Mouse (Mus musculus) embryonic facial prominence, embryonic 14.5 days (tissue): ENCODE results near the gene Gabrb3. TPM values are rescaled to one million over a fixed set of nuclear protein-coding genes. Genes with fewer than 3 reads are reported as not detected.

Source experiments
- ATAC-seq: fragments of 200-750 bp; cut with Nextera tagmentation; 2 replicates; pipeline ENCODE4 v1.8.0; 2017; ENCODE audit warnings: low read depth, moderate number of reproducible peaks, moderate TSS enrichment
- DNase-seq: peaks from one replicate; pipeline ENCODE4 v3.0.0-alpha.2; 2015; ENCODE audit warnings: low spot score
- H3K27ac ChIP-seq: fragments of 300-500 bp; sonication (generic); replicated peaks from 2 replicates; pipeline ENCODE4 v1.5.1; 2014; ENCODE audit warnings: low read depth, mild to moderate bottlenecking, low read length, moderate library complexity
- H3K27me3 ChIP-seq: fragments of 300-500 bp; sonication (generic); replicated peaks from 2 replicates; pipeline ENCODE4 v1.6.1; 2014; ENCODE audit warnings: low read length; ENCODE audit not compliant: control insufficient read depth, insufficient read depth
- H3K36me3 ChIP-seq: fragments of 300-500 bp; sonication (generic); 2 replicates; pipeline ENCODE4 v1.6.1; 2014; ENCODE audit warnings: low read length, mixed read lengths; ENCODE audit not compliant: control insufficient read depth, insufficient read depth
- H3K4me1 ChIP-seq: fragments of 300-500 bp; sonication (generic); 2 replicates; pipeline ENCODE4 v1.6.1; 2014; ENCODE audit warnings: antibody characterized with exemption, low read length; ENCODE audit not compliant: control insufficient read depth, insufficient read depth
- H3K4me2 ChIP-seq: fragments of 300-500 bp; sonication (generic); 2 replicates; pipeline ENCODE4 v1.6.1; 2014; ENCODE audit warnings: low read depth, mild to moderate bottlenecking, low read length, moderate library complexity, mixed read lengths
- H3K4me3 ChIP-seq: fragments of 300-500 bp; sonication (generic); 2 replicates; pipeline ENCODE4 v1.5.1; 2014; ENCODE audit warnings: low read depth, mild to moderate bottlenecking, low read length
- H3K9ac ChIP-seq: fragments of 300-500 bp; sonication (generic); 2 replicates; pipeline ENCODE4 v1.6.1; 2014; ENCODE audit warnings: low read depth, mild to moderate bottlenecking, low read length, moderate library complexity, mixed read lengths
- H3K9me3 ChIP-seq: fragments of 300-500 bp; sonication (generic); 2 replicates; pipeline ENCODE4 v1.6.1; 2016; ENCODE audit warnings: low read length; ENCODE audit not compliant: control insufficient read depth
- WGBS: fragments of 180-500 bp; shearing (Covaris S2); extraction: QIAGEN DNeasy Blood & Tissue Kit; methylation state at CpG from one replicate; pipeline ENCODE4 v1.1.7; 2014; 5-methylcytosine and 5-hydroxymethylcytosine counted together
- polyA plus RNA-seq: library from polyadenylated mRNA; unstranded; fragments of >200 nt; fragmentation: Nextera tagmentation; extraction: Ambion mirVana; gene quantifications from 2 replicates; pipeline ENCODE4 v1.2.1, GENCODE M21; 2014

Gene Gabrb3
- polyA plus RNA-seq, 1 experiment from 2014 or later, result 4.4 TPM

DNA sequence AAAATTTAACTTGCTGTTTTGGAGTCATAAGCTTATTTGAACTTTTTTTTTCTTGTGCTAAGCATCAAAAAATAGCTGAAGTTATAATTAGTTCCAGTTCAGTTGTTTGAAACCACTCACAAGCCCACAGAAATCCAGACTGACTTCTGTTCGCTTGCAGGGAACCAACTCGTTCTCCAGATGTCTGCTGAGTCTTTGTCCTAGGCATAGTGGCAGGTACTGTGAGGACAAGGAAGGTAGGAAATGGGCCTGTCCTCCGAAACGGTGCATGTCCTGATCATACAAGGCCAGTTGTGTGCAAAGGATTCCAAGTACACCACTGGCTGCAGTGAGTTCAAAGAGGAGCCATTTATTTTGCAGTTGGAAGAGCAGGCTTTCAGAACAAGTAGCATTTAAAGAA lies 215.5 kb downstream of the Gabrb3 start:
- H3K27ac ChIP-seq, result no peak overlapping the region
- no peaks in the 10 kb centered on the region for H3K27me3 ChIP-seq
- H3K4me3 ChIP-seq, result no peak overlapping the region
- H3K36me3 ChIP-seq, result no peaks in the 10 kb centered on the region
- WGBS, result 52% methylated on average over 4 of the region's 4 CpGs
- H3K4me1 ChIP-seq, result no peaks in the 10 kb centered on the region
- DNase-seq (no peak), ATAC-seq (no peak)
- H3K4me2 ChIP-seq, result no peak overlapping the region
- no peak overlapping the region for H3K9ac ChIP-seq
- H3K9me3 ChIP-seq, result no peaks in the 10 kb centered on the region

DNA sequence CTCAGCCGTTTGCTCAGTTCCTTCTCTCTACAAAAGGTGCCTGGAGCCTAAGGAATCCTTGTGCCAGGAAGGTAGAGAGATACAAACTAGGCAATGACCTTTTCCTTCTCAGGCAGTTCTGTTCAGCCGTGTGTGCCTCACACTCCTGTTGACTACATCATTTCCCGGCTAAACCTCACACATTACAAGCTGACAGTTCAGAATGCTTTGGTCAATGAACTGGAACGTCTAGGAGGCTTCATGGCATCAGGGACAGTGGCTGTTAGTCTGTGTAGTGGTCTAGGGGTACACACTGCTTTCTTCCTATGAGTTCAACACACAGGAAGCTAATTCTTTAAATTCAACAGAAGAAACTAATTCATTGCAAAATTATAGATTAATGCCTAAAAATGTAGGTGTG lies 216.2 kb downstream of the Gabrb3 start:
- Histone ChIP-seq H3K27ac (no peak overlapping the region), H3K4me1 (no peaks in the 10 kb centered on the region), H3K9me3 (no peaks in the 10 kb centered on the region), H3K4me2 (no peak overlapping the region), H3K27me3 (no peaks in the 10 kb centered on the region), H3K9ac (no peak overlapping the region), H3K4me3 (no peak overlapping the region), H3K36me3 (no peaks in the 10 kb centered on the region)
- no peak for DNase-seq
- WGBS, result 44% methylated on average over 4 of the region's 4 CpGs
- no peak for ATAC-seq

DNA sequence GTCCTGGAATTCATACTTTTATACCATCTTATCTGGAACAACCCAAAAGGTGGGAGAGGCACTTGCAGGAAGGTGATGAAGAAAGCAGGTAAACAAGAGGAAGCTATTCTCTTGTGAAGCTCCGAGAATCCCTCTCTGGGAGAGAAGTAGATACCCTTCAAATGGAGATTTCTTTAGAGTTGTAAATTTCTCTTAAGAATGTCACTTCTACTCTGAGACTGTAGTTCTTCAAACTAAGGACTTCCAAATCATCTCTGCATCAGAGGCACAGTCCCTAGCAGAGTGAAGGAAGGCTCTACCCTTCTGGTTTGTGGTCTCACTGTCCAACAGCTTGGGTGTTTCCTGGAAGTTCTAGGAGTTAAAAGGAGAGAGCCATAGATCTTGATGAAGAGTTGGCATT lies 221.3 kb downstream of the Gabrb3 start:
- H3K27me3 ChIP-seq, result no peaks in the 10 kb centered on the region
- H3K4me1 ChIP-seq, result no peaks in the 10 kb centered on the region
- no peaks in the 10 kb centered on the region for H3K9me3 ChIP-seq
- no peak overlapping the region for H3K27ac ChIP-seq
- no peak overlapping the region for H3K9ac ChIP-seq
- H3K4me2 ChIP-seq, result no peak overlapping the region
- no peaks in the 10 kb centered on the region for H3K36me3 ChIP-seq
- ATAC-seq, result no peak
- WGBS, result 70% methylated on average over 1 of the region's 1 CpGs
- no peak for DNase-seq
- H3K4me3 ChIP-seq, result no peak overlapping the region

DNA sequence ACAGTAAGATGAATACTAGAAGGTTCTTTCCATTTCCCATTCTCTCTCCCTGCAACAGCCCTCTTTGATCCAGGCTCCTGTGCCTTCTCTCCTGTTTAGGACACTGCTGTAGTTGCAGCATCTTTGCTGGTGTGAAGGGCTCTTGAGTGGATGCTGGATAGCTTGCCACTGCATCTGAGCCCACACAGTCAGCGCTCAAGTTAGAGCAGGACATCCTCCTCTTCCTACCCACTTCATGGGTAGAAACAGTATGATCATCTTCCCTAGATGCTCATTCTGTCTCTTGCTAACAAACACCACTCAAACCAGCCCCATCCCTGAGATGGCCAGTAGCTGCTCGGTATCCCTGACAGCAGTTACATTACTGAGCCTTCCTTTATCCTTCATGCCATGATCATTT lies 227.9 kb downstream of the Gabrb3 start:
- Histone ChIP-seq H3K36me3 (no peaks in the 10 kb centered on the region), H3K27me3 (no peaks in the 10 kb centered on the region), H3K9ac (no peak overlapping the region), H3K27ac (no peak overlapping the region), H3K9me3 (no peaks in the 10 kb centered on the region), H3K4me1 (no peaks in the 10 kb centered on the region), H3K4me2 (no peak overlapping the region), H3K4me3 (no peak overlapping the region)
- 91% methylated on average over 2 of the region's 2 CpGs for WGBS
- no peak for DNase-seq
- ATAC-seq, result no peak

DNA sequence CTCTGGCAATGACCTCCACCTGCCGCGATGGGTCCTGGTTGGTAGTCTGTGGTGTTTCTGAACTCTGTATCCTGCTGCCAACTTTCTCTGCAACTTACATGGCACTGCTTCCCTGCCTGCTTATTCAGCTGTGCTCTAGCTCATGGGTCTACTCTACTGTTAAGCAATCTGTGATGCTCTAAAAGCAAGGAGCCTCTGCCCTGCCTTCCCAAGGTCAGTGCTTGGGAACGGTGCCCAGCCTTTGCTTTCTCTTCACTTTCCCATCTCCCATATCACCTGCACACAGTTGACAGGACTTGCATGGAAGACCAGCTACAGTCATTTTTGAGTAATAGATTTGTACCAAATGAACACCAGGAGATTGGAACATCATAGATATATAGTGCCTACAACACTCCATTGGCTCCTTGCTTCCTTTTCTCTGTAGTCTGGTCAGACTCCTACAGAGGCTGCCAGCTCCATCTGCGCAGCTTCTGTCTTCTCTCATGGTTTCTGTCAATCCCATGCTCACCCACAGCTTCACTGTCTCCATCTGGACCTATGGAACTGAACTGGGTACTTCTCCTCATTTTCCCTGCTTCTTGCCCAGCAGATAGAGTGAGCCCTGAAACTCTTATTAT lies 228.8 kb downstream of the Gabrb3 start:
- H3K4me1 ChIP-seq, result no peaks in the 10 kb centered on the region
- H3K4me2 ChIP-seq, result no peak overlapping the region
- WGBS, result 90% methylated on average over 4 of the region's 4 CpGs
- H3K27ac ChIP-seq, result no peak overlapping the region
- ATAC-seq, result no peak
- no peaks in the 10 kb centered on the region for H3K36me3 ChIP-seq
- H3K4me3 ChIP-seq, result no peak overlapping the region
- no peaks in the 10 kb centered on the region for H3K9me3 ChIP-seq
- no peak for DNase-seq
- no peaks in the 10 kb centered on the region for H3K27me3 ChIP-seq
- H3K9ac ChIP-seq, result no peak overlapping the region

DNA sequence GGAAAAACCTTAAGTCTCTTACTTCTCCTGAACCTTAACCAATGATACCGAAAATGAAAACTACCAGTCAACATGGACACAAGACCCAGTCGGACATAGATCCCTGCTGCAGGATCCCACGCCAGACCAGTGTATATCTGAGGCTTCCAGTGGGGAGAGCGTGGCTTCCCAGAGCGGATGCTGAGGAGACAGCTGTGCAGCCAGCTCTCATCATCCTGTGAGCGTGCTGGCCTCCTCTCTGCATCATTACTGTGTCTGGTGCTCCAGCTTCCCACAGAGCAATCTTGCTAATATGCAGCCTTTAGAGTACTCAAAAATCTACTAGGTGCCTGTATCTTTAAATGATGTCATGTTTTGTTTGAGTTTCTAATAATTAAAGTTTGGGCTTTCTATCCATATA lies 257.9 kb downstream of the Gabrb3 start:
- Histone ChIP-seq H3K36me3 (no peaks in the 10 kb centered on the region), H3K27ac (no peak overlapping the region), H3K4me2 (no peak overlapping the region), H3K4me3 (no peak overlapping the region), H3K27me3 (no peaks in the 10 kb centered on the region), H3K4me1 (no peaks in the 10 kb centered on the region), H3K9me3 (no peaks in the 10 kb centered on the region), H3K9ac (no peak overlapping the region)
- DNase-seq (no peak), ATAC-seq (no peak)
- WGBS, result 91% methylated on average over 6 of the region's 6 CpGs

DNA sequence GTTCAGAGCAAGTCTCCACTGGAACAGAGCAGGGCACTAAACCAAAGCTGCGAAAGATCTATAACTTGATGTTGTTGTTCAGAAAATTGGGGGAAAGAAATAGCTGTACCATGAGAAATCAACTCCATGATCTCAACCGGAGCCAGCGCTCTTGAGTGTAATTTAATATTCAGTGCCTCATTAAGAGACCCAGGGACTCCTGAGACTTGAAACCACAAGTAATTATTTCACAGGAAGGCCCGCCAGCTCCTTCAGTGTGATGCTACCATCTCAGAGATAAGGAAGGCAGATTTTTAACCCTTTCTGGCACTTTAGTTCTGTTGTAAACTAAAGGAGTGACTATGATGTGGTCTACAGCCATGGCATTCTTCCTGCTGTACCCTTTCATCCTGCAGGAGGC lies 270.3 kb downstream of the Gabrb3 start:
- Histone ChIP-seq H3K36me3 (no peaks in the 10 kb centered on the region), H3K27me3 (no peaks in the 10 kb centered on the region), H3K27ac (no peak overlapping the region), H3K4me2 (no peak overlapping the region), H3K9ac (no peak overlapping the region), H3K9me3 (no peaks in the 10 kb centered on the region), H3K4me1 (no peaks in the 10 kb centered on the region), H3K4me3 (no peak overlapping the region)
- WGBS, result 38% methylated on average over 4 of the region's 4 CpGs
- ATAC-seq (no peak; the same call in 1 of the 2 replicates), DNase-seq (peak; percentile 24)

DNA sequence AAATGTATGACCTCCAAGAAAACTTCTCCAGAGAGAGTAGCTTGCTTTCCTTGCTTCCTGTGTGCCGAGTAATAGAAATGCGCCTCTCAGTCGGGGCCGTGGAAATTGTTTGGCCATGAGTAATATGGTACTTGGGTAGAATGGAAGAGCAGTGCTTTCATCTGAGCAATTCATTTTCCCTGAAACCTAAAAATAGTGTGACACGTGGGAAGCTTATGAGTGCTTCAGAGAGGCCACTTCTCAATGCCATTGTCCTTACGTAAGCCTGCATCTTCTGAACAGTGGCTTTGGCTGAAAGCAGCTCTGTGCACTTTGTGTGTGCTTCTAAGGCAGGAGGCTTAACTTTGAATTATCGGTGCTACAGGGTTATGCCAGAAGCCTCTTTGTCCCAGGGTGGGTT lies 280.9 kb downstream of the Gabrb3 start:
- no peak overlapping the region for H3K4me2 ChIP-seq
- no peak overlapping the region for H3K9ac ChIP-seq
- H3K27me3 ChIP-seq, result no peaks in the 10 kb centered on the region
- H3K4me3 ChIP-seq, result no peak overlapping the region
- WGBS, result 79% methylated on average over 7 of the region's 7 CpGs
- no peak for ATAC-seq
- peak; percentile 15 for DNase-seq
- H3K9me3 ChIP-seq, result no peaks in the 10 kb centered on the region
- H3K4me1 ChIP-seq, result no peaks in the 10 kb centered on the region
- H3K27ac ChIP-seq, result no peak overlapping the region
- H3K36me3 ChIP-seq, result no peaks in the 10 kb centered on the region

DNA sequence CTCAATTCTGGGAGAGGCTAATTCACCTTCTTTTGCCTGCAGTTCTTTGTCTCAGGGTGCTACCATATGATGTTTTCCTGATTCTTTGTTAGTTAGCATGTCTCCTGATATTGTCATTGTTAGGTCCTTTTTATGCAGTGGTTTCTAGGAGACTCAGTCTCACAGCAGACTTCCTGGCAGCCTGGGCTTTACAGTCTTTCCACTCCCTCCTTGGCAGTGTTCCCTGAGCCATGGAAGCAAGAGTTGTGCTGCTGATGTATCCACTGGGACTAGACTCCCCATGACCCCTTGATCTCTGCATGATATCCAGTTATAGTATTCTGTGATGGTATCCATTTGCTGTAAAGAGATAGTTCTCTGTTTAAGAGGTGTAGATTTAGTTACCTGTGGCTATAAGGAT lies 281.6 kb downstream of the Gabrb3 start:
- Histone ChIP-seq H3K27me3 (no peaks in the 10 kb centered on the region), H3K9me3 (no peaks in the 10 kb centered on the region), H3K36me3 (no peaks in the 10 kb centered on the region), H3K4me1 (no peaks in the 10 kb centered on the region), H3K9ac (no peak overlapping the region), H3K4me3 (no peak overlapping the region), H3K4me2 (no peak overlapping the region), H3K27ac (no peak overlapping the region)
- DNase-seq (no peak), ATAC-seq (no peak)
